Mouse (Mus musculus) hindbrain, embryonic 16.5 days (tissue): ENCODE measurements around the gene Nfam1. TPM values are rescaled to one million over a fixed set of nuclear protein-coding genes. Genes with fewer than 3 reads are reported as not detected.
A peak's percentile ranks its signal among the peaks of the same experiment; 100 is the strongest.

ENCODE experiments used
- ATAC-seq: fragments of 200-750 bp; cut with Nextera tagmentation; 2 replicates; pipeline ENCODE4 v1.8.0; 2017; ENCODE audit warnings: moderate TSS enrichment, moderate library complexity
- H3K27ac ChIP-seq: fragments of 300-500 bp; sonication (generic); 2 replicates; pipeline ENCODE4 v1.5.1; 2014; ENCODE audit warnings: low read depth, mild to moderate bottlenecking, control low read depth, low read length, moderate library complexity
- H3K27me3 ChIP-seq: fragments of 300-500 bp; sonication (generic); replicated peaks from 2 replicates; pipeline ENCODE4 v1.6.1; 2014; ENCODE audit warnings: low read length; ENCODE audit not compliant: control insufficient read depth, insufficient read depth
- H3K36me3 ChIP-seq: fragments of 300-500 bp; sonication (generic); 2 replicates; pipeline ENCODE4 v1.6.1; 2014; ENCODE audit warnings: mild to moderate bottlenecking, low read length, moderate library complexity, mixed read lengths; ENCODE audit not compliant: control insufficient read depth, insufficient read depth
- H3K4me1 ChIP-seq: fragments of 300-500 bp; sonication (generic); 2 replicates; pipeline ENCODE4 v1.6.1; 2014; ENCODE audit warnings: low read depth, low read length; ENCODE audit not compliant: control insufficient read depth, insufficient read depth
- H3K4me2 ChIP-seq: fragments of 300-500 bp; sonication (generic); 2 replicates; pipeline ENCODE4 v1.6.1; 2014; ENCODE audit warnings: mild to moderate bottlenecking, low read length, control low read depth, moderate library complexity
- H3K4me3 ChIP-seq: fragments of 300-500 bp; sonication (generic); 2 replicates; pipeline ENCODE4 v1.5.1; 2014; ENCODE audit warnings: mild to moderate bottlenecking, low read length, control low read depth, moderate library complexity
- H3K9ac ChIP-seq: fragments of 300-500 bp; sonication (generic); 2 replicates; pipeline ENCODE4 v1.6.1; 2014; ENCODE audit warnings: low read depth, mild to moderate bottlenecking, control low read depth, low read length, moderate library complexity
- H3K9me3 ChIP-seq: fragments of 300-500 bp; sonication (generic); 2 replicates; pipeline ENCODE4 v1.6.1; 2014; ENCODE audit warnings: mild to moderate bottlenecking, low read length, moderate library complexity; ENCODE audit not compliant: control insufficient read depth
- WGBS: fragments of 180-500 bp; shearing (Covaris S2); extraction: QIAGEN DNeasy Blood & Tissue Kit; methylation state at CpG from one replicate; pipeline ENCODE4 v1.1.7; 2014; 5-methylcytosine and 5-hydroxymethylcytosine counted together
- polyA plus RNA-seq: library from polyadenylated mRNA; unstranded; fragments of >200 nt; fragmentation: Nextera tagmentation; extraction: Ambion mirVana; gene quantifications from 2 replicates; pipeline ENCODE4 v1.2.1, GENCODE M21; 2015

Nfam1 gene
- polyA plus RNA-seq, 1 experiment from 2014 or later = 2.2 TPM

GRCm38 (mm10) chr15:82960786-82961561 is 72.1 kb downstream of the Nfam1 start:
- H3K4me3 ChIP-seq = peak overlapping the region; percentile 69

GRCm38 (mm10) chr15:82959151-82959550 is 74.0 kb downstream of the Nfam1 start:
- Histone ChIP-seq H3K27ac (peak overlapping the region; percentile 68; the same call in 1 of the 2 replicates), H3K27me3 (no peaks in the 10 kb centered on the region; the same call in none of the 2 replicates), H3K9ac (no peak overlapping the region; the same call in 1 of the 2 replicates), H3K9me3 (no peaks in the 10 kb centered on the region), H3K4me3 (no peak overlapping the region), H3K4me2 (peak overlapping the region; percentile 58), H3K4me1 (peaks cover 72% of the 10 kb centered on the region), H3K36me3 (no peaks in the 10 kb centered on the region)
- no peak for ATAC-seq
- WGBS = 51% methylated on average over 12 of the region's 12 CpGs

More at GRCm38 (mm10) chr15:82960786-82961561, 72.1 kb downstream of the Nfam1 start:
- Histone ChIP-seq H3K36me3 (no peaks in the 10 kb centered on the region), H3K4me2 (peak overlapping the region; percentile 75), H3K27me3 (no peaks in the 10 kb centered on the region; the same call in none of the 2 replicates), H3K9me3 (no peaks in the 10 kb centered on the region), H3K4me1 (peaks cover 67% of the 10 kb centered on the region), H3K9ac (peak overlapping the region; percentile 63), H3K27ac (peak overlapping the region; percentile 57)
- 1% methylated on average over 24 of the region's 26 CpGs for WGBS
- 0 out of 2 replicates have a peak, but pooled peaks have one; percentile 6 for ATAC-seq

- no peaks in the 10 kb centered on the region for H3K9me3 ChIP-seq
- no peaks in the 10 kb centered on the region for H3K36me3 ChIP-seq
- H3K9ac ChIP-seq = peak overlapping the region; percentile 51
- peak; percentile 40 for ATAC-seq
- WGBS = 1% methylated on average over 16 of the region's 16 CpGs
- peak overlapping the region; percentile 58 for H3K4me2 ChIP-seq
- peak overlapping the region; percentile 28 for H3K4me3 ChIP-seq
- H3K27ac ChIP-seq = peak overlapping the region; percentile 68
- H3K27me3 ChIP-seq = no peaks in the 10 kb centered on the region; the same call in none of the 2 replicates
- H3K4me1 ChIP-seq = peaks cover 74% of the 10 kb centered on the region
These were observed 74.8 kb downstream of the Nfam1 start for GRCm38 (mm10) chr15:82958253-82958701.

GRCm38 (mm10) chr15:82956721-82957120 is 76.4 kb downstream of the Nfam1 start:
- Histone ChIP-seq H3K4me2 (no peak overlapping the region), H3K9ac (no peak overlapping the region), H3K27me3 (no peaks in the 10 kb centered on the region; the same call in none of the 2 replicates), H3K36me3 (no peaks in the 10 kb centered on the region), H3K4me1 (peaks cover 73% of the 10 kb centered on the region), H3K27ac (no peak overlapping the region), H3K4me3 (no peak overlapping the region), H3K9me3 (no peaks in the 10 kb centered on the region)
- ATAC-seq = no peak
- WGBS = 73% methylated on average over 4 of the region's 4 CpGs

- ATAC-seq = no peak
- H3K4me2 ChIP-seq = no peak overlapping the region
- H3K9me3 ChIP-seq = no peaks in the 10 kb centered on the region
- H3K9ac ChIP-seq = no peak overlapping the region
- H3K4me1 ChIP-seq = peaks cover 71% of the 10 kb centered on the region
- no peaks in the 10 kb centered on the region for H3K36me3 ChIP-seq
- no peak overlapping the region for H3K27ac ChIP-seq
- H3K4me3 ChIP-seq = no peak overlapping the region
- 70% methylated on average over 3 of the region's 3 CpGs for WGBS
- H3K27me3 ChIP-seq = no peaks in the 10 kb centered on the region; the same call in none of the 2 replicates
These were observed 76.8 kb downstream of the Nfam1 start for GRCm38 (mm10) chr15:82956310-82956709.

GRCm38 (mm10) chr15:82955286-82955685 is 77.8 kb downstream of the Nfam1 start:
- WGBS = 77% methylated on average over 8 of the region's 8 CpGs
- Histone ChIP-seq H3K36me3 (no peaks in the 10 kb centered on the region), H3K4me3 (no peak overlapping the region), H3K27ac (no peak overlapping the region), H3K9ac (no peak overlapping the region), H3K27me3 (peaks cover 2% of the 10 kb centered on the region), H3K9me3 (no peaks in the 10 kb centered on the region), H3K4me1 (peaks cover 63% of the 10 kb centered on the region), H3K4me2 (no peak overlapping the region)
- ATAC-seq = no peak

GRCm38 (mm10) chr15:82954034-82954433 is 79.1 kb downstream of the Nfam1 start:
- Histone ChIP-seq H3K9ac (peak overlapping the region; percentile 27; the same call in 1 of the 2 replicates), H3K27me3 (peaks cover 2% of the 10 kb centered on the region; the same call in 1 of the 2 replicates), H3K4me2 (no peak overlapping the region), H3K4me1 (peaks cover 50% of the 10 kb centered on the region), H3K4me3 (no peak overlapping the region), H3K36me3 (no peaks in the 10 kb centered on the region), H3K9me3 (no peaks in the 10 kb centered on the region), H3K27ac (no peak overlapping the region)
- no peak for ATAC-seq
- WGBS = 73% methylated on average over 5 of the region's 5 CpGs

- no peak overlapping the region for H3K9ac ChIP-seq
- peaks cover 43% of the 10 kb centered on the region for H3K4me1 ChIP-seq
- H3K9me3 ChIP-seq = no peaks in the 10 kb centered on the region
- ATAC-seq = no peak
- no peak overlapping the region for H3K4me2 ChIP-seq
- WGBS = 14% methylated on average over 4 of the region's 4 CpGs
- no peaks in the 10 kb centered on the region for H3K36me3 ChIP-seq
- H3K4me3 ChIP-seq = no peak overlapping the region
- H3K27me3 ChIP-seq = peaks cover 2% of the 10 kb centered on the region; the same call in 1 of the 2 replicates
- no peak overlapping the region for H3K27ac ChIP-seq
These were observed 80.0 kb downstream of the Nfam1 start for GRCm38 (mm10) chr15:82953096-82953495.

GRCm38 (mm10) chr15:82952292-82952705 is 80.8 kb downstream of the Nfam1 start:
- Histone ChIP-seq H3K4me2 (peak overlapping the region; percentile 15; the same call in 1 of the 2 replicates), H3K36me3 (no peaks in the 10 kb centered on the region), H3K9me3 (no peaks in the 10 kb centered on the region), H3K27me3 (peaks cover 2% of the 10 kb centered on the region; the same call in 1 of the 2 replicates), H3K9ac (peak overlapping the region; percentile 14; the same call in 1 of the 2 replicates), H3K4me3 (no peak overlapping the region), H3K4me1 (peaks cover 41% of the 10 kb centered on the region), H3K27ac (no peak overlapping the region)
- ATAC-seq = peak; percentile 55
- WGBS = 3% methylated on average over 20 of the region's 20 CpGs
